Mouse (Mus musculus) lung, postnatal 0 days (tissue): ENCODE data around the gene Prcc. TPM values are rescaled to one million over a fixed set of nuclear protein-coding genes. Genes with fewer than 3 reads are reported as not detected.
A peak's percentile ranks its signal among the peaks of the same experiment; 100 is the strongest.

Experiments
- ATAC-seq: fragments of 200-750 bp; cut with Nextera tagmentation; 2 replicates; pipeline ENCODE4 v1.8.0; 2017; ENCODE audit warnings: moderate library complexity
- DNase-seq: peaks from one replicate; pipeline ENCODE4 v3.0.0-alpha.2; 2016; ENCODE audit warnings: low spot score
- H3K27ac ChIP-seq: fragments of 300-500 bp; sonication (generic); 2 replicates; pipeline ENCODE4 v1.5.1; 2014; ENCODE audit warnings: antibody characterized with exemption, mild to moderate bottlenecking, low read length, mixed read lengths
- H3K27me3 ChIP-seq: fragments of 300-500 bp; sonication (generic); replicated peaks from 2 replicates; pipeline ENCODE4 v1.6.1; 2014; ENCODE audit warnings: low read length, mixed read lengths; ENCODE audit not compliant: insufficient read depth
- H3K36me3 ChIP-seq: fragments of 300-500 bp; sonication (generic); 2 replicates; pipeline ENCODE4 v1.6.1; 2014; ENCODE audit warnings: low read length, mixed read lengths; ENCODE audit not compliant: insufficient read depth
- H3K4me1 ChIP-seq: fragments of 300-500 bp; sonication (generic); 2 replicates; pipeline ENCODE4 v1.6.1; 2014; ENCODE audit warnings: antibody characterized with exemption, low read depth, low read length, mixed read lengths; ENCODE audit not compliant: insufficient read depth
- H3K4me2 ChIP-seq: fragments of 300-500 bp; sonication (generic); replicated peaks from 2 replicates; pipeline ENCODE4 v1.6.1; 2014; ENCODE audit warnings: low read depth, mild to moderate bottlenecking, low read length, moderate library complexity, mixed read lengths
- H3K4me3 ChIP-seq: fragments of 300-500 bp; sonication (generic); 2 replicates; pipeline ENCODE4 v1.5.1; 2014; ENCODE audit warnings: low read depth, low read length
- H3K9ac ChIP-seq: fragments of 300-500 bp; sonication (generic); replicated peaks from 2 replicates; pipeline ENCODE4 v1.6.1; 2014; ENCODE audit warnings: low read depth, mild to moderate bottlenecking
- H3K9me3 ChIP-seq: fragments of 300-500 bp; sonication (generic); 2 replicates; pipeline ENCODE4 v1.6.1; 2016; ENCODE audit warnings: low read length, mixed read lengths
- CTCF ChIP-seq: IDR thresholded peaks from 2 replicates; pipeline ENCODE4 v1.5.1; 2016; ENCODE audit warnings: antibody characterized with exemption, mild to moderate bottlenecking
- EP300 ChIP-seq: IDR thresholded peaks from 2 replicates; pipeline ENCODE4 v1.6.1; 2016; ENCODE audit warnings: antibody characterized with exemption, mild to moderate bottlenecking, control low read depth
- WGBS: fragments of 180-500 bp; shearing (Covaris S2); extraction: QIAGEN DNeasy Blood & Tissue Kit; methylation state at CpG from one replicate; pipeline ENCODE4 v1.1.7; 2014; 5-methylcytosine and 5-hydroxymethylcytosine counted together
- polyA plus RNA-seq: library from polyadenylated mRNA; unstranded; fragments of >200 nt; fragmentation: Nextera tagmentation; extraction: Ambion mirVana; gene quantifications from 2 replicates; pipeline ENCODE4 v1.2.1, GENCODE M21; 2015

The Prcc gene
- polyA plus RNA-seq, 1 experiment from 2014 or later: 9.8 TPM

DNA sequence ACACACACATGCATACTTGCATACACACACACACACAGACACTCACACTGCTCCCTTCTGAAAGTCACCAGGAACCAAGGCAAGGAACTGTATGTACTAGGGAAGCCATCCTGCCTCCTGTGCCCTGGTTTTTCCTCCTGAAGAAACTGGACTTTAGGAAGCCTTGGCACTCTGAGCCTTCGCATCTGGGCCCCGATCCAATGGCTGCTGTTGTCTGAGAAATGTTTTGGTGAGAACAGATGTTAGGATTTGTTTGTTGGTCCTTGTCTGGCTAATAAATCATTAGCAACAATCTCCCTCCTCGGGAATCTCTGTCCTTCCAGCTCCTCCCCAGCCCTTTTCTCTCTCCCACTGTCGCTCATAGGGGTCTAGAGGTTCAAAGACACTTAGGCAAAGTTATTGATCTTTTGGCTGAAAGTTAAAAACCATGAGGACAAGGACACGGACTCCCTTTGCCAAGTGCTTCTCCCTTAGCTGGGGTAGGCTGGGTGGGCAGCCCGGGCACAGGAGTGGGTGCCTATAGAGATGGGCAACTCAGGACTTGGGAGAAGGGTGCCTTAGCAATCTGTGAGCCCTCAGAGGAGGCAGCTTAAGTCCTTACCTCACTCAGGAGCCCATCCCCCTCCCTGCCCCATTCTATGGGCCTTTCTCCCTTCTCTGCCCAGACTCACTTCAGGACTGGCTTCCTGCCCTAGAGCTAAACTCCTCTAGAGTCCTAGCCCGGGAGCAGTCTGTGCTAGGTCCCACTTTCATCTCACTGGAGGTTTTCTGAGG lies 30.4 kb downstream of the Prcc start:
- peaks cover 15% of the 10 kb centered on the region for H3K36me3 ChIP-seq
- WGBS: 50% methylated on average over 7 of the region's 7 CpGs
- H3K9ac ChIP-seq: no peak overlapping the region
- DNase-seq: peak; percentile 11
- ATAC-seq: no peak
- no peak overlapping the region for H3K4me3 ChIP-seq
- H3K27ac ChIP-seq: no peak overlapping the region
- TF ChIP-seq CTCF: no peak
- TF ChIP-seq EP300: no peak
- H3K4me2 ChIP-seq: no peak overlapping the region
- H3K27me3 ChIP-seq: no peaks in the 10 kb centered on the region
- no peaks in the 10 kb centered on the region for H3K4me1 ChIP-seq
- H3K9me3 ChIP-seq: no peaks in the 10 kb centered on the region

DNA sequence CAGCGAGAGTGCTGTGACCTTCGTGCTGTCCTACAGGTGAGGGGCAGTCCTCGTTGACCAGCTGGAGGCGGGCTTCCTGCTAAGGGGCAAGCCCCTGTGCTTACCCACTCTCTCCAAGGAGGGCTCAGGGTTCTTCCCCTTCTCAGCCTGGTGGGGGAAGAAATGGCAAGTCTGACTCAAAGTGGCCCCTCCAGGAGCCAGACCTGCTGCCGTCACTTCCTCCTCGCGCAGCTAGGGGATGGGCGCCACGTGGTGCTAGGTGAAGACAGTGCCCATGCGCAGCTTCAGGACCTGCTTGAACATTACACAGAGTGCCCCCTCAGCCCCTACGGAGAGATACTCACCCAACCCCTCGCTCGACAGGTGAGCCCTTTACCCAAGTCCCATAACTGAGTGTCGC lies 36.3 kb downstream of the Prcc start:
- H3K4me1 ChIP-seq: no peaks in the 10 kb centered on the region
- TF ChIP-seq EP300: no peak
- no peak for TF ChIP-seq CTCF
- no peaks in the 10 kb centered on the region for H3K9me3 ChIP-seq
- DNase-seq (no peak), ATAC-seq (no peak)
- no peaks in the 10 kb centered on the region for H3K36me3 ChIP-seq
- no peaks in the 10 kb centered on the region for H3K27me3 ChIP-seq
- no peak overlapping the region for H3K4me2 ChIP-seq
- H3K4me3 ChIP-seq: no peak overlapping the region
- 77% methylated on average over 14 of the region's 14 CpGs for WGBS
- H3K27ac ChIP-seq: no peak overlapping the region
- no peak overlapping the region for H3K9ac ChIP-seq

DNA sequence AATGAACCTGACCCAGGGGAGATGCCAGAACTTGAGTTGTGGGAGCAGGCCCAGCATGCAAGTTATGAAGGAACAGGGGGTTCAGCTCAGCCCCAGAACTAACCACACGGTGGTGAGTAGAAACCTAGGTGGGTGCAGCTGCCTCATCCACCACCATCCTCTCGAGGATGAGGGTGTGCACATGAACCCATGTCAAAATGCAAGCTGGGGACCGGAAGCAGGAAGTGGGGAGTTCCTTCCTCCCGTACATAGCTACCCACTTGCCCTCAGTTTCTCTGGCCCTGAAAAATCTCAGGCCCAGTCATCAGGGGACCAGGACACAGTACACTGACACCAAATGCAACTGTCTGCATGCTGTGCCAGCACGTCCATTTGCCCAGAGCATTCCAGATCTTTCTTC lies 37.7 kb downstream of the Prcc start:
- Histone ChIP-seq H3K27me3 (no peaks in the 10 kb centered on the region), H3K9me3 (no peaks in the 10 kb centered on the region), H3K4me3 (no peak overlapping the region), H3K27ac (no peak overlapping the region), H3K4me1 (no peaks in the 10 kb centered on the region), H3K36me3 (no peaks in the 10 kb centered on the region), H3K4me2 (no peak overlapping the region), H3K9ac (no peak overlapping the region)
- WGBS: 55% methylated on average over 5 of the region's 5 CpGs
- TF ChIP-seq EP300: no peak
- no peak for ATAC-seq
- DNase-seq: no peak

DNA sequence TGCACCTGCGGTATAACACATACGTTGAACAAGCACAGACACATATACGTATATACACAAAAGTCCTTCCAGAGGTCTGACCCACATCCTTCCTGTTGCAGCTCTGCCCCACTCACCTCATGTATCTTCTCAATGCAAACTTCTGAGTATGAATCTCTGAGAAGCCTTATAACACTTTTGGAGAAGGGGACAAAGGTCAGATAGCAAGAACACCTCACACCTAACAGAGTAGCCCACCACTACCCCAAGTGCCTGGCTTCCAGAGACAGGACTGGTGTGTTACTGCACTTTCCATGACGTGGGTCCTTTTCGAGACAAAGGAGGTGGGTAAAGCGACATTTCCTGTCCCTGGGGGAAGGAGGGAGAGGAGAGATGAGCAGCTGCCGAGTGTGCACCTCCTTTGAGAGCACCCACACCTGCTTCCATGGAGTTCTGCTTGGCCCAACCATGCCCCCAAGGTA lies 38.7 kb downstream of the Prcc start, which contains the start of gene Sh2d2a:
Gene Sh2d2a (plus strand): TSS at position 106 of the 461 bp plus-strand sequence.
- ATAC-seq (no peak), DNase-seq (no peak)
- Histone ChIP-seq H3K4me1 (no peaks in the 10 kb centered on the region), H3K27ac (no peak within 1 kb of the TSS), H3K27me3 (no peaks in the 10 kb centered on the region), H3K4me3 (no peak within 1 kb of the TSS), H3K9ac (no peak within 1 kb of the TSS), H3K36me3 (no peaks in the 10 kb centered on the region), H3K4me2 (no peak within 1 kb of the TSS), H3K9me3 (no peaks in the 10 kb centered on the region)
- TF ChIP-seq EP300 (no peak), CTCF (no peak)
- whole genome bisulfite sequencing: 60% methylated on average over 7 of the region's 7 CpGs

DNA sequence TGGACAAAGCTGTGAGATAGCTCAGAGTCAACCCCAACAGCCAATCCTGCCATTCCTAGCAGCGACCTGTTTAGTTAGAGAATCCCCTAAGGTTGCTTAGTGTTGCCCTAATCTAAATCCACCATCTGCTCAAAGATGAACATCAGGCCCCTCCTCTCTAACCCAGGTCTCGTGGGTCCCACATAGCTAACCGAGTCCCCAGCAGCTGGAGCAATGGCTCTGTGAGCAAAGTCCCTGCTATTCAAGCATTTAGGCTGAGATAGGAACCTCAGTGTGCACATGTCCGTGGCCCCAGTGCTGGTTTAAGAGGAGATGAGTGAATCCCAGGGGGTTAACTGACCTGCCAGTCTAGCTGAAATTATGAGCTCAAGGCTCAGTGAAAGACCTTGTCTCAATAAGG lies 39.2 kb downstream of the Prcc start:
- Histone ChIP-seq H3K36me3 (no peaks in the 10 kb centered on the region), H3K4me1 (no peaks in the 10 kb centered on the region), H3K4me3 (no peak overlapping the region), H3K9me3 (no peaks in the 10 kb centered on the region), H3K9ac (no peak overlapping the region), H3K27ac (no peak overlapping the region), H3K4me2 (no peak overlapping the region), H3K27me3 (no peaks in the 10 kb centered on the region)
- no peak for DNase-seq
- ATAC-seq: no peak
- WGBS: 68% methylated on average over 4 of the region's 4 CpGs
- TF ChIP-seq EP300 (no peak), CTCF (no peak)

DNA sequence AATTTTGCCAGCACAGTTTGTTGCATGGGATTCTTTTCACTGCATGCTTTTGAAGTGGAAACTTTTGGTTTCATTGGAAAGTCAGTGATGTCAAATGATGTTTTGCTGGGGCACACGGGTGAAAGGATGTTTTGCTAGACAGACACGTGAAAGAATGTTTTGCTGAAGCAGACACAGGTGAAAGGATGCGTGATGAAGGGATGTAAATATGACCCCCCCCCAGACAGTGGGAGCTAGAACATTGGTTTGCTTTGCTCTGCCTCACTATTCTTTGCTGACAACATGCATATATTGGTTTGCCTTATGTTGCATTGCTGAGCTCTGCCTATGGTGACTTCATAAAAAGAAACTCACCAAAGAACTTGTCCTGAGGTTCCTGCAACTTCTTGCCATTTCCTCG lies 40.4 kb downstream of the Prcc start:
- Histone ChIP-seq H3K4me3 (no peak overlapping the region), H3K4me2 (no peak overlapping the region), H3K9ac (no peak overlapping the region), H3K36me3 (no peaks in the 10 kb centered on the region), H3K27ac (no peak overlapping the region), H3K4me1 (no peaks in the 10 kb centered on the region), H3K27me3 (no peaks in the 10 kb centered on the region), H3K9me3 (no peaks in the 10 kb centered on the region)
- 79% methylated on average over 4 of the region's 4 CpGs for whole genome bisulfite sequencing
- no peak for DNase-seq
- no peak for TF ChIP-seq EP300
- no peak for TF ChIP-seq CTCF
- no peak for ATAC-seq

DNA sequence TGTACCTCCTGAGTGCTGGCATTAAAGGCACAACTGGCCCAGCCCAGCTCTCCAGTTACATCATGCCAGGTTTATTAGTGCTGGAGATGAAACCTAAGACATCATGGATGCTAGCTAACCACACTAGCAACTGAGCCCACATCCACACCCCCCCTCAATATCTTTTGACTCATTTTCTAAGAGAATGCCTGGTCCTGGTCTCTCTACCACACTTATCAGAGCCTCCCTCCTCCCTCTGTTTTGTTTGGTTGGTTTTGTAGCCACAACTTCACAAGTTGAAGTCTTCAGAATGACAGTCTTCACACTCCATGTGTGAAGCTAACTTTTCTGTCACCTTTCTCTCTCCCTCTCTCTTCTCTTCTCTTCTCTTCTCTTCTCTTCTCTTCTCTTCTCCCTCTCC lies 44.5 kb downstream of the Prcc start:
- TF ChIP-seq CTCF (no peak), EP300 (no peak)
- DNase-seq (no peak), ATAC-seq (no peak)
- H3K4me1 ChIP-seq: no peaks in the 10 kb centered on the region
- H3K36me3 ChIP-seq: no peaks in the 10 kb centered on the region
- no peak overlapping the region for H3K4me2 ChIP-seq
- no peak overlapping the region for H3K27ac ChIP-seq
- no peak overlapping the region for H3K9ac ChIP-seq
- H3K4me3 ChIP-seq: no peak overlapping the region
- no peaks in the 10 kb centered on the region for H3K27me3 ChIP-seq
- H3K9me3 ChIP-seq: no peaks in the 10 kb centered on the region
